Mouse (Mus musculus) liver, adult 2 months (tissue): ENCODE measurements around the gene Slc35b3. TPM values are rescaled to one million over a fixed set of nuclear protein-coding genes. Genes with fewer than 3 reads are reported as not detected.

Experiments used
- DNase-seq: peaks from one replicate; pipeline ENCODE4 v3.0.0-alpha.2; 2011; ENCODE audit warnings: low read depth, low spot score; ENCODE audit errors: extremely low read depth
- H3K27ac ChIP-seq: fragments of 200-500 bp; replicated peaks from 2 replicates; pipeline ENCODE4 v1.5.1; 2012; ENCODE audit warnings: low read depth, mild to moderate bottlenecking, control low read depth, inconsistent platforms, low read length; ENCODE audit not compliant: insufficient read depth
- H3K27me3 ChIP-seq: fragments of 200-500 bp; 2 replicates; pipeline ENCODE4 v1.6.1; 2012; ENCODE audit warnings: mild to moderate bottlenecking, moderate library complexity, low read length, inconsistent platforms; ENCODE audit not compliant: control insufficient read depth, insufficient read depth
- H3K36me3 ChIP-seq: fragments of 200-500 bp; 2 replicates; pipeline ENCODE4 v1.6.1; 2012; ENCODE audit warnings: low read length, inconsistent platforms; ENCODE audit not compliant: control insufficient read depth, insufficient read depth
- H3K4me1 ChIP-seq: fragments of 200-500 bp; 2 replicates; pipeline ENCODE4 v1.6.1; 2011; ENCODE audit warnings: low read length; ENCODE audit not compliant: control insufficient read depth, insufficient read depth
- H3K4me3 ChIP-seq: fragments of 200-500 bp; 2 replicates; pipeline ENCODE4 v1.5.1; 2011; ENCODE audit warnings: low read depth, mild to moderate bottlenecking, control low read depth, low read length, moderate library complexity; ENCODE audit not compliant: insufficient read depth
- H3K79me2 ChIP-seq: fragments of 200-500 bp; 2 replicates; pipeline ENCODE4 v1.6.1; 2012; ENCODE audit warnings: inconsistent platforms, mild to moderate bottlenecking, low read length, moderate library complexity; ENCODE audit not compliant: control insufficient read depth, insufficient read depth
- H3K9ac ChIP-seq: fragments of 200-500 bp; 2 replicates; pipeline ENCODE4 v1.6.1; 2012; ENCODE audit warnings: low read depth, mild to moderate bottlenecking, control low read depth, inconsistent platforms, low read length
- CTCF ChIP-seq: fragments of 200-500 bp; IDR thresholded peaks from 2 replicates; pipeline ENCODE4 v1.5.1; 2011; ENCODE audit warnings: low read depth, low read length, control low read depth
- POLR2A ChIP-seq: fragments of 200-500 bp; IDR thresholded peaks from 2 replicates; pipeline ENCODE4 v1.6.1; 2011; ENCODE audit warnings: low read length, control low read depth; ENCODE audit not compliant: insufficient read depth; ENCODE audit errors: extremely low read depth
- WGBS: fragments of 180-500 bp; shearing (Covaris S2); methylation state at CpG from one replicate; pipeline ENCODE4 v1.1.7; 2018; 5-methylcytosine and 5-hydroxymethylcytosine counted together
- polyA plus RNA-seq: library from polyadenylated mRNA; depleted of rRNA; stranded (reverse); fragments of >200 nt; gene quantifications from 2 replicates; pipeline ENCODE4 v1.2.3, GENCODE M21; 2012
- total RNA-seq: library from RNA; depleted of rRNA; stranded (reverse); fragments of >200 nt; gene quantifications from 2 replicates; pipeline ENCODE4 v1.2.3, GENCODE M21; 2014

Gene Slc35b3
- total and polyA plus RNA-seq, 2 experiments: 9.8 to 21.1 TPM

GRCm38 (mm10) chr13:38945767-38946166, 14.9 kb downstream of the Slc35b3 start:
- H3K4me3 ChIP-seq: no peak overlapping the region
- H3K27ac ChIP-seq: peak overlapping the region; percentile 72
- no peaks in the 10 kb centered on the region for H3K27me3 ChIP-seq
- H3K79me2 ChIP-seq: no peaks in the 10 kb centered on the region; the same call in 1 of the 2 replicates
- no peak for DNase-seq
- 15% methylated on average over 1 of the region's 1 CpGs for WGBS
- no peak overlapping the region for H3K9ac ChIP-seq
- H3K36me3 ChIP-seq: peaks cover 47% of the 10 kb centered on the region
- peaks cover 5% of the 10 kb centered on the region for H3K4me1 ChIP-seq
- TF ChIP-seq CTCF (no peak), POLR2A (no peak)

- no peak for DNase-seq
- Histone ChIP-seq H3K79me2 (no peaks in the 10 kb centered on the region; the same call in 1 of the 2 replicates), H3K27me3 (no peaks in the 10 kb centered on the region), H3K9ac (no peak overlapping the region), H3K27ac (no peak overlapping the region), H3K4me1 (peaks cover 5% of the 10 kb centered on the region), H3K4me3 (no peak overlapping the region), H3K36me3 (peaks cover 42% of the 10 kb centered on the region)
- TF ChIP-seq CTCF (no peak), POLR2A (no peak)
- 79% methylated on average over 6 of the region's 6 CpGs for WGBS
These were observed 15.7 kb downstream of the Slc35b3 start for GRCm38 (mm10) chr13:38944951-38945350.

GRCm38 (mm10) chr13:38941786-38942185, 18.9 kb downstream of the Slc35b3 start:
- no peak overlapping the region for H3K4me3 ChIP-seq
- H3K27me3 ChIP-seq: no peaks in the 10 kb centered on the region
- H3K9ac ChIP-seq: no peak overlapping the region
- no peak overlapping the region for H3K27ac ChIP-seq
- peaks cover 5% of the 10 kb centered on the region for H3K4me1 ChIP-seq
- no peaks in the 10 kb centered on the region; the same call in 1 of the 2 replicates for H3K79me2 ChIP-seq
- 88% methylated on average over 4 of the region's 4 CpGs for WGBS
- no peak for DNase-seq
- TF ChIP-seq CTCF (no peak), POLR2A (no peak)
- H3K36me3 ChIP-seq: peaks cover 49% of the 10 kb centered on the region

GRCm38 (mm10) chr13:38941280-38941679, 19.4 kb downstream of the Slc35b3 start:
- WGBS: 90% methylated on average over 19 of the region's 19 CpGs
- Histone ChIP-seq H3K27me3 (no peaks in the 10 kb centered on the region), H3K27ac (no peak overlapping the region), H3K4me3 (no peak overlapping the region), H3K36me3 (peaks cover 49% of the 10 kb centered on the region), H3K79me2 (no peaks in the 10 kb centered on the region; the same call in 1 of the 2 replicates), H3K4me1 (peaks cover 3% of the 10 kb centered on the region), H3K9ac (no peak overlapping the region)
- DNase-seq: no peak
- no peak for TF ChIP-seq CTCF
- TF ChIP-seq POLR2A: no peak

- Histone ChIP-seq H3K27ac (no peak overlapping the region), H3K36me3 (peaks cover 52% of the 10 kb centered on the region), H3K4me1 (no peaks in the 10 kb centered on the region), H3K9ac (no peak overlapping the region), H3K27me3 (no peaks in the 10 kb centered on the region), H3K79me2 (no peaks in the 10 kb centered on the region), H3K4me3 (no peak overlapping the region)
- TF ChIP-seq POLR2A (no peak), CTCF (no peak)
- 87% methylated on average over 2 of the region's 2 CpGs for WGBS
- no peak for DNase-seq
These were observed 22.2 kb downstream of the Slc35b3 start for GRCm38 (mm10) chr13:38938433-38938832.

GRCm38 (mm10) chr13:38936860-38937471, 23.7 kb downstream of the Slc35b3 start:
- no peak overlapping the region for H3K27ac ChIP-seq
- no peaks in the 10 kb centered on the region for H3K27me3 ChIP-seq
- 82% methylated on average over 10 of the region's 10 CpGs for WGBS
- no peak overlapping the region for H3K4me3 ChIP-seq
- no peak overlapping the region for H3K9ac ChIP-seq
- H3K79me2 ChIP-seq: no peaks in the 10 kb centered on the region
- TF ChIP-seq CTCF: no peak
- TF ChIP-seq POLR2A: no peak
- no peak for DNase-seq
- H3K36me3 ChIP-seq: peaks cover 52% of the 10 kb centered on the region
- H3K4me1 ChIP-seq: no peaks in the 10 kb centered on the region
